Mouse (Mus musculus): ENCODE data around the gene Hspe1.

GRCm38 (mm10) chr1:55074757-55075156, 13.2 kb upstream of the Hspe1 start:
- no peak for TF ChIP-seq CTCF (IDR thresholded peaks at IDR 0.05)
- no peak for TF ChIP-seq POLR2A (IDR thresholded peaks at IDR 0.05; ENCODE audit: insufficient read depth, low read depth, low read length)
- TF ChIP-seq EP300 (IDR thresholded peaks at IDR 0.05; ENCODE audit: insufficient read depth, low read depth, low read length), result no peak

Data from heart, adult 2 months (tissue).